Mouse (Mus musculus) forebrain, embryonic 15.5 days (tissue): Measurements from ENCODE around the gene Alg2. TPM values are rescaled to one million over a fixed set of nuclear protein-coding genes. Genes with fewer than 3 reads are reported as not detected.

Source experiments
- ATAC-seq: fragments of 200-750 bp; cut with Nextera tagmentation; replicated peaks from 2 replicates; pipeline ENCODE4 v1.8.0; 2017; ENCODE audit warnings: mild to moderate bottlenecking, moderate TSS enrichment, moderate library complexity
- H3K27ac ChIP-seq: fragments of 300-500 bp; sonication (generic); replicated peaks from 2 replicates; pipeline ENCODE4 v1.5.1; 2015; ENCODE audit warnings: mild to moderate bottlenecking, inconsistent platforms
- H3K27me3 ChIP-seq: fragments of 300-500 bp; sonication (generic); 2 replicates; pipeline ENCODE4 v1.6.1; 2015; ENCODE audit warnings: inconsistent platforms
- H3K36me3 ChIP-seq: fragments of 300-500 bp; sonication (generic); 2 replicates; pipeline ENCODE4 v1.6.1; 2015; ENCODE audit warnings: mild to moderate bottlenecking, inconsistent platforms
- H3K4me1 ChIP-seq: fragments of 300-500 bp; sonication (generic); 2 replicates; pipeline ENCODE4 v1.6.1; 2015; ENCODE audit warnings: inconsistent platforms
- H3K4me2 ChIP-seq: fragments of 300-500 bp; sonication (generic); replicated peaks from 2 replicates; pipeline ENCODE4 v1.6.1; 2015; ENCODE audit warnings: mild to moderate bottlenecking, inconsistent platforms
- H3K4me3 ChIP-seq: fragments of 300-500 bp; sonication (generic); 2 replicates; pipeline ENCODE4 v1.5.1; 2015; ENCODE audit warnings: mild to moderate bottlenecking, inconsistent platforms
- H3K9ac ChIP-seq: fragments of 300-500 bp; sonication (generic); replicated peaks from 2 replicates; pipeline ENCODE4 v1.6.1; 2015; ENCODE audit warnings: mild to moderate bottlenecking, inconsistent platforms
- H3K9me3 ChIP-seq: fragments of 300-500 bp; sonication (generic); 2 replicates; pipeline ENCODE4 v1.6.1; 2016; ENCODE audit warnings: inconsistent platforms
- WGBS: fragments of 180-500 bp; shearing (Covaris S2); methylation state at CpG from one replicate; pipeline ENCODE4 v1.1.7; 2015; ENCODE audit warnings: mixed read lengths; 5-methylcytosine and 5-hydroxymethylcytosine counted together
- polyA plus RNA-seq: library from polyadenylated mRNA; unstranded; fragments of >200 nt; fragmentation: Nextera tagmentation; extraction: Ambion mirVana; gene quantifications from 2 replicates; pipeline ENCODE4 v1.2.1, GENCODE M21; 2015

Gene Alg2
- polyA plus RNA-seq, 1 experiment from 2014 or later: 207 TPM

GRCm38 (mm10) chr4:47493456-47493855 is 19.3 kb upstream of the Alg2 start:
- ATAC-seq: no peak
- Histone ChIP-seq H3K4me2 (no peak overlapping the region), H3K27ac (no peak overlapping the region), H3K4me3 (no peak overlapping the region), H3K36me3 (no peaks in the 10 kb centered on the region), H3K9ac (no peak overlapping the region), H3K9me3 (no peaks in the 10 kb centered on the region), H3K4me1 (0 out of 2 replicates have a peak, but pooled peaks cover 7% of the 10 kb centered on the region), H3K27me3 (no peaks in the 10 kb centered on the region)
- 90% methylated on average over 8 of the region's 8 CpGs for WGBS

DNA sequence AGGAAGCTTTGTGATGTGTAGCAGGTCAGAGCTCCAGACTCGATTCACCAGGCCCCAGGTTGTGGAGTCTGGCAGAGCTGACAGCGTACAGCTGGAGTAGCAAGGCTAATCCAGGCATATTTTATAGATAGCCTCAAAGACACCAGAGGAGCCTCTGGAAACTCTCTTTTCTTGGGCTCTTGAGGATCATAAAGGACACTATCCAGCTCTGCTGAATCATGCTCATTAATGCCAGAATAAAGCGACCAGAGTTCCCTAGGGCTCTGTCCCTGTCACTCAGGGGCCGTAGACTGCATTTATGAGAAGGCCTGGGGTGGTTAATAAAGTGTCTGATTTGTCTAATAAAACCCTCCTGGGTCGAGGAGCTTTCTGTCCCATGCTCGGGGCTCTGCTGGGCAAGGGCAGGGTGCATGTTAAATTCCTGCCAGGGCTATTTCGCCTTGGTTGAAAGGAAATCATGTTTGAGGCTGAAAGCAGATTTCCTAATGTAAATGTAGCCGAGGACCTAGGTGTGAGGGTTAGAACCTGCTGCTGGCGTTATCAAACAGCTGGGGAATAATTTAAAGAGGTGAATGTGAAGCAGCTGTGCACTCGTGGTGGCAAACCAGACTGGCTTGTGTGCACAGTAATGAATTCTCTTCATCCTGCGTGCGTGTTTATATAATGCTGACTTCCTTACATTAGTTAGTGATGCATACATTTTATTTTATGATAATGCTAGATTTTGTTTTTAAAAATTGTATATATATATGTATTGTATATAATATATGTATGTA is 18.4 kb upstream of the Alg2 start:
- Histone ChIP-seq H3K27me3 (no peaks in the 10 kb centered on the region), H3K9me3 (no peaks in the 10 kb centered on the region), H3K9ac (no peak overlapping the region), H3K4me1 (0 out of 2 replicates have a peak, but pooled peaks cover 7% of the 10 kb centered on the region), H3K27ac (no peak overlapping the region), H3K36me3 (no peaks in the 10 kb centered on the region), H3K4me2 (no peak overlapping the region), H3K4me3 (no peak overlapping the region)
- peak; percentile 60; the same call in 1 of the 2 replicates for ATAC-seq
- WGBS: 43% methylated on average over 12 of the region's 12 CpGs

- no peak overlapping the region for H3K4me2 ChIP-seq
- no peak overlapping the region for H3K27ac ChIP-seq
- WGBS: 86% methylated on average over 6 of the region's 6 CpGs
- no peaks in the 10 kb centered on the region for H3K36me3 ChIP-seq
- ATAC-seq: no peak
- no peaks in the 10 kb centered on the region for H3K9me3 ChIP-seq
- no peak overlapping the region for H3K4me3 ChIP-seq
- 0 out of 2 replicates have a peak, but pooled peaks cover 7% of the 10 kb centered on the region for H3K4me1 ChIP-seq
- H3K9ac ChIP-seq: no peak overlapping the region
- no peaks in the 10 kb centered on the region for H3K27me3 ChIP-seq
Observed at GRCm38 (mm10) chr4:47491243-47491642, 17.1 kb upstream of the Alg2 start.

GRCm38 (mm10) chr4:47480576-47480975 is 6.4 kb upstream of the Alg2 start:
- H3K9me3 ChIP-seq: no peaks in the 10 kb centered on the region
- H3K27ac ChIP-seq: no peak overlapping the region
- ATAC-seq: no peak
- no peak overlapping the region for H3K4me3 ChIP-seq
- H3K4me2 ChIP-seq: no peak overlapping the region
- peaks cover 51% of the 10 kb centered on the region for H3K36me3 ChIP-seq
- WGBS: 93% methylated on average over 9 of the region's 9 CpGs
- H3K9ac ChIP-seq: no peak overlapping the region
- H3K4me1 ChIP-seq: peaks cover 2% of the 10 kb centered on the region
- no peaks in the 10 kb centered on the region for H3K27me3 ChIP-seq

DNA sequence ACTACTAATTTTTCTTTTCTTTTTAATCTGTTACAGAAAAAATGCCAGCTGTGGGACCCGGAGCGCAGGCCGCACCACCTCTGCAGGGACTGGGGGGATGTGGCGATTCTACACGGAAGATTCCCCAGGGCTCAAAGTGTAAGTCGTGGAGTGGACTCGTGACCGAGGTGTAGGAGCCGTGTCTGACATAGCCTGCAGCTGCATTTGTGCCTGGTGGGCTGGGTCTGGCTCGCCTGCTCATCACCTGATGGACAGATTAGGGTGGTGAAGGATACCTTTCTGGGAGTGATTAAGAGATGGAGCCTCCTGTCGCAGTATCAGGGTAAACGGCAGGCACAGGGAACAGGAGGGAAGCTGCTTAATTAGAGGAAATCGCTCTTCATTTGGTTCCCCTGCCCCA is 6.0 kb upstream of the Alg2 start:
- no peaks in the 10 kb centered on the region for H3K9me3 ChIP-seq
- peaks cover 6% of the 10 kb centered on the region for H3K4me1 ChIP-seq
- H3K27me3 ChIP-seq: no peaks in the 10 kb centered on the region
- 93% methylated on average over 13 of the region's 13 CpGs for WGBS
- ATAC-seq: no peak
- H3K4me3 ChIP-seq: no peak overlapping the region
- H3K36me3 ChIP-seq: peaks cover 51% of the 10 kb centered on the region
- no peak overlapping the region for H3K4me2 ChIP-seq
- H3K27ac ChIP-seq: no peak overlapping the region
- no peak overlapping the region for H3K9ac ChIP-seq

DNA sequence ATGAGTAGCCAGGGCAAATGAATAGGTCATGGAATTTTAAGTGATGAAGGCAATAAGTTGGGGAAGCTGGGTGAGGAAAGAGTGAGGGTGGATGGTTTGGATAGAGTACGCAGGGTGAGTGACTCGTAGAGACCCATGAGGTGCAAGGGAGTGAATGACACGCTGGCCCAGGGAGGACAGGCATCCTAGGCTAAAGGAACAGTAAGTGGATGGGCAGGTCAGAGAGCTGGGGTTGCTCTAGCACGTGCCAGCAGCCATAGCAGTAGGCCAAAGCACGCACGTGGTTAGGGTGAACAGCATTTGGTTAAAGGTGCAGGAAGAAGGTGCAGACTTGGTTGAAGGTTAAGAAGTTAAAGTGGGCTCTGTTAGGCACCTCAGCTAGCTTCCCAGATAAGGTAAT is 3.4 kb upstream of the Alg2 start:
- H3K27ac ChIP-seq: no peak overlapping the region
- H3K36me3 ChIP-seq: peaks cover 36% of the 10 kb centered on the region
- no peaks in the 10 kb centered on the region for H3K27me3 ChIP-seq
- no peak overlapping the region for H3K9ac ChIP-seq
- no peaks in the 10 kb centered on the region for H3K9me3 ChIP-seq
- peaks cover 17% of the 10 kb centered on the region for H3K4me1 ChIP-seq
- 95% methylated on average over 6 of the region's 6 CpGs for WGBS
- no peak overlapping the region for H3K4me2 ChIP-seq
- ATAC-seq: no peak
- no peak overlapping the region for H3K4me3 ChIP-seq

GRCm38 (mm10) chr4:47474730-47475643 is 854 bp upstream of the Alg2 start:
- WGBS: 14% methylated on average over 31 of the region's 31 CpGs
- ATAC-seq: no peak; the same call in 1 of the 2 replicates
- peak overlapping the region; percentile 82 for H3K4me2 ChIP-seq
- no peaks in the 10 kb centered on the region for H3K9me3 ChIP-seq
- H3K27ac ChIP-seq: peak overlapping the region; percentile 99
- peaks cover 21% of the 10 kb centered on the region for H3K4me1 ChIP-seq
- H3K4me3 ChIP-seq: peak overlapping the region; percentile 76
- H3K9ac ChIP-seq: peak overlapping the region; percentile 92
- peaks cover 44% of the 10 kb centered on the region for H3K36me3 ChIP-seq
- no peaks in the 10 kb centered on the region for H3K27me3 ChIP-seq

- peak overlapping the region; percentile 99 for H3K27ac ChIP-seq
- 3% methylated on average over 11 of the region's 14 CpGs for WGBS
- no peaks in the 10 kb centered on the region for H3K27me3 ChIP-seq
- peak overlapping the region; percentile 76 for H3K4me3 ChIP-seq
- H3K9me3 ChIP-seq: no peaks in the 10 kb centered on the region
- H3K4me1 ChIP-seq: peaks cover 21% of the 10 kb centered on the region
- peak overlapping the region; percentile 82 for H3K4me2 ChIP-seq
- H3K9ac ChIP-seq: peak overlapping the region; percentile 92
- peaks cover 50% of the 10 kb centered on the region for H3K36me3 ChIP-seq
- ATAC-seq: peak; percentile 24
Observed at GRCm38 (mm10) chr4:47473586-47473967, 556 bp downstream of the Alg2 start.

DNA sequence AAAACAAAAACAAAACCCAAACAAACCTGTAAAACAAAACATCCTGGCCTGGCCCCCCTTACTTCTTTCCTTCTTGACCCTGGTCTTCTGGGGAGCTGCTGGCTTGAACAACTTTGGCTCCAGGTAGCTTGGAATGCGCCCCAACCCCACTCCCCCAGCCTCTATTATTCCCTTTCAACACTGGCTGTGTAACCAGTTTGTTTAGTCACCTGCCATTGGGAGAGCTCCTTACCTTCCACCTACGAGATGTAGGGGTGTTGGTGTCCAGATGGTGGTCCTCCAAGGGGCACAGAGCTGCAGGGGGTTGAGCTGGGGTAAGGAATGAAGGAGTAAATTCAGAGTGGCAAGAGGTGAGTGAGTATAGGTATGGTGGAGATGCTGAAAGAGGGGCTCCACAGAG is 6.9 kb downstream of the Alg2 start:
- no peak overlapping the region for H3K27ac ChIP-seq
- H3K9ac ChIP-seq: no peak overlapping the region
- H3K4me1 ChIP-seq: no peaks in the 10 kb centered on the region; the same call in 1 of the 2 replicates
- no peaks in the 10 kb centered on the region for H3K9me3 ChIP-seq
- H3K36me3 ChIP-seq: peaks cover 63% of the 10 kb centered on the region
- H3K27me3 ChIP-seq: no peaks in the 10 kb centered on the region
- no peak for ATAC-seq
- H3K4me2 ChIP-seq: no peak overlapping the region
- 93% methylated on average over 2 of the region's 2 CpGs for WGBS
- no peak overlapping the region for H3K4me3 ChIP-seq

DNA sequence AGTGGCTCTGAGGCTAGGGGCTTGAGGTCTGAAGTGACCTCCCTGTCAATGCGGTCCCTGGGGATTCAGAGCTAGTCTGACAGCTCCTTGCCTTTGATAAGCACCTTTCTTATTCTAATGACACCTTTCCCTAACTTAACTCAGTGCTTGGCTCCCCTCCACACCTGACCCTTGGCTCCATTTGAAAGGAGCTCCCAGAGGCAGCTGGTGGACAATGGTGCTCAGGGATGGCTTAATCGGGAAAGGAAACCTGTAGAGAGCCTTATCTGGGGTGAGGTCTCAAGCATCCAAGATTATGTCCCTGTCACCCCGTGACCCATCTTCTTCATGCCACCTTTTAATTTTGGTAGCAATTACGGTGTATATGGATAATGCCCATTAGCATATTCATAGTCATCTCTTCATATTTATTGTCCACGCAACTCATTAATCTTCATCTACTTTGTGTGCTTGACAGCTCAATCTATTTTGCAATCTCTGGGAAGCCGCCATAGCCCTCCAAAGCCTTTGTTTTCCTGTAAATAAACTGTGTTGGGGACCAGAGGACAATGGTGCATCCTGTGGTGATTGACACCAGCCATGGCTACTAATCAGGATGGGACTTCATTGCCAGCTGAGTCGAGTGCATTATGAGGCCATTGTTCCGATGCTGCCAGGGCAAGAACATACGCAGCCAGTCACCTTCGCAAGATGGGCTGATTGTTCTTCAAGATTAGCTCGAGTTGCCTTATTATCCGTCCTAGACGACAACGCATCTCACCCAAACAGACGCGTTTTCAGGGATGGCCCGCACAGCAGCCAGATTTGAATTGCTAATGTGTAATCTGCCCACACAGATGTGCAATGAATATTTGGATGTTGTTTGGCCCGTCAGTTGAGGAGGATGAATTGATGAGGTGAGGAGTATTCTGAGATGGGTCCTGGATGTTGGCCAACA is 24.3 kb downstream of the Alg2 start:
- peaks cover 5% of the 10 kb centered on the region; the same call in 1 of the 2 replicates for H3K4me1 ChIP-seq
- H3K9ac ChIP-seq: no peak overlapping the region
- no peaks in the 10 kb centered on the region for H3K36me3 ChIP-seq
- no peak for ATAC-seq
- H3K4me3 ChIP-seq: no peak overlapping the region
- WGBS: 18% methylated on average over 18 of the region's 18 CpGs
- H3K4me2 ChIP-seq: no peak overlapping the region
- no peak overlapping the region for H3K27ac ChIP-seq
- H3K27me3 ChIP-seq: no peaks in the 10 kb centered on the region
- no peaks in the 10 kb centered on the region for H3K9me3 ChIP-seq

GRCm38 (mm10) chr4:47449116-47449515 is 25.0 kb downstream of the Alg2 start:
- H3K9ac ChIP-seq: no peak overlapping the region
- no peaks in the 10 kb centered on the region for H3K27me3 ChIP-seq
- H3K36me3 ChIP-seq: no peaks in the 10 kb centered on the region
- no peak for ATAC-seq
- H3K9me3 ChIP-seq: no peaks in the 10 kb centered on the region
- no peak overlapping the region for H3K27ac ChIP-seq
- no peak overlapping the region for H3K4me3 ChIP-seq
- H3K4me2 ChIP-seq: no peak overlapping the region
- H3K4me1 ChIP-seq: peaks cover 5% of the 10 kb centered on the region; the same call in 1 of the 2 replicates
- 66% methylated on average over 5 of the region's 5 CpGs for WGBS
